Mouse (Mus musculus): ENCODE data around the gene Phospho1. TPM values are rescaled to one million over a fixed set of nuclear protein-coding genes. Genes with fewer than 3 reads are reported as not detected.

Phospho1 gene
- 0.30 TPM in 1 of 2 replicates, not detected in the other for polyA plus RNA-seq (2016; fragmentation: Nextera tagmentation; extraction: Ambion mirVana)

GRCm38 (mm10) chr11:95824071-95824876 is at the start of gene Phospho1:
Gene Phospho1 (plus strand): TSS chr11:95824499.
- Histone ChIP-seq H3K27ac (replicated peaks) (peak within 1 kb of the TSS; percentile 85), H3K36me3 (no peaks in the 10 kb centered on the region), H3K4me1 (peaks cover 22% of the 10 kb centered on the region), H3K4me3 (peak within 1 kb of the TSS; percentile 68), H3K27me3 (ENCODE audit: low read depth, poor library complexity, severe bottlenecking) (peaks cover 81% of the 10 kb centered on the region), H3K9me3 (replicated peaks) (no peaks in the 10 kb centered on the region)
- under 1% methylated on average over 77 of the region's 78 CpGs for WGBS
- DNase-seq (ENCODE audit: low spot score), result peak; percentile 92

- H3K4me1 ChIP-seq, result no peaks in the 10 kb centered on the region
- no peak for DNase-seq (ENCODE audit: low spot score)
- H3K36me3 ChIP-seq, result 0 out of 2 replicates have a peak, but pooled peaks cover 6% of the 10 kb centered on the region
- no peaks in the 10 kb centered on the region for H3K27me3 ChIP-seq (ENCODE audit: low read depth, poor library complexity, severe bottlenecking)
- no peak overlapping the region for H3K4me3 ChIP-seq
- no peak overlapping the region for H3K27ac ChIP-seq (replicated peaks)
- 88% methylated on average over 17 of the region's 17 CpGs for WGBS
- H3K9me3 ChIP-seq (replicated peaks), result no peaks in the 10 kb centered on the region
Observed at GRCm38 (mm10) chr11:95777323-95778297, 46.7 kb upstream of the Phospho1 start.

DNA sequence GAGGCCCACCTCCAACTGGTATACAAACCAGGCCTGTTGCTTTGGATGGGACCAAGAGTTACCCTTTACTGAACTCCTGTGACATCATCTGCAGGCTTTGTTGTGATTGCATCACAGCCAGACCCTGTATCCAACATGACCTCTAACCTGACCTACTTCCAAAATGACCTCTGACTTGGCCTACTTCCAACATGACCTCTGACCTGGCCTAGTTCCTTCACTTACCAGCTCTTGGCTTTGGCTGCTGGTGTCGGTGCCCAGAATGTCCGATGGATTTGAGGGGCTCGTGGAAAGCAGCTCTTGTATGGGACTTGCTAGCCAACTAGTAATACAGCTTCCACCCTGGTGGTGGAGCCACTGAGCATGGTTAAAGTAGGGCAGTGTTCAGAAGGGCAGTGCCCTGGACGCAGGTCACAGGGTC is 45.5 kb upstream of the Phospho1 start:
- Histone ChIP-seq H3K4me3 (no peak overlapping the region), H3K9me3 (replicated peaks) (no peaks in the 10 kb centered on the region), H3K27ac (replicated peaks) (no peak overlapping the region), H3K4me1 (no peaks in the 10 kb centered on the region), H3K36me3 (0 out of 2 replicates have a peak, but pooled peaks cover 6% of the 10 kb centered on the region), H3K27me3 (ENCODE audit: low read depth, poor library complexity, severe bottlenecking) (no peaks in the 10 kb centered on the region)
- 78% methylated on average over 4 of the region's 4 CpGs for WGBS
- no peak for DNase-seq (ENCODE audit: low spot score)

- H3K9me3 ChIP-seq (replicated peaks), result no peaks in the 10 kb centered on the region
- H3K27me3 ChIP-seq (ENCODE audit: low read depth, poor library complexity, severe bottlenecking), result no peaks in the 10 kb centered on the region
- no peak overlapping the region for H3K4me3 ChIP-seq
- H3K27ac ChIP-seq (replicated peaks), result no peak overlapping the region
- 90% methylated on average over 4 of the region's 4 CpGs for WGBS
- no peak for DNase-seq (ENCODE audit: low spot score)
- no peaks in the 10 kb centered on the region for H3K4me1 ChIP-seq
- 0 out of 2 replicates have a peak, but pooled peaks cover 6% of the 10 kb centered on the region for H3K36me3 ChIP-seq
Observed at GRCm38 (mm10) chr11:95779366-95779765, 44.9 kb upstream of the Phospho1 start.

- Histone ChIP-seq H3K36me3 (0 out of 2 replicates have a peak, but pooled peaks cover 6% of the 10 kb centered on the region), H3K27ac (replicated peaks) (no peak overlapping the region), H3K9me3 (replicated peaks) (no peaks in the 10 kb centered on the region), H3K27me3 (ENCODE audit: low read depth, poor library complexity, severe bottlenecking) (no peaks in the 10 kb centered on the region), H3K4me3 (no peak overlapping the region), H3K4me1 (no peaks in the 10 kb centered on the region)
- 91% methylated on average over 8 of the region's 8 CpGs for WGBS
- no peak for DNase-seq (ENCODE audit: low spot score)
Observed at GRCm38 (mm10) chr11:95780480-95780879, 43.8 kb upstream of the Phospho1 start.

GRCm38 (mm10) chr11:95781557-95781956 is 42.7 kb upstream of the Phospho1 start:
- Histone ChIP-seq H3K27me3 (ENCODE audit: low read depth, poor library complexity, severe bottlenecking) (no peaks in the 10 kb centered on the region), H3K36me3 (0 out of 2 replicates have a peak, but pooled peaks cover 2% of the 10 kb centered on the region), H3K27ac (replicated peaks) (no peak overlapping the region), H3K4me1 (no peaks in the 10 kb centered on the region), H3K9me3 (replicated peaks) (no peaks in the 10 kb centered on the region), H3K4me3 (no peak overlapping the region)
- 85% methylated on average over 11 of the region's 11 CpGs for WGBS
- DNase-seq (ENCODE audit: low spot score), result no peak

DNA sequence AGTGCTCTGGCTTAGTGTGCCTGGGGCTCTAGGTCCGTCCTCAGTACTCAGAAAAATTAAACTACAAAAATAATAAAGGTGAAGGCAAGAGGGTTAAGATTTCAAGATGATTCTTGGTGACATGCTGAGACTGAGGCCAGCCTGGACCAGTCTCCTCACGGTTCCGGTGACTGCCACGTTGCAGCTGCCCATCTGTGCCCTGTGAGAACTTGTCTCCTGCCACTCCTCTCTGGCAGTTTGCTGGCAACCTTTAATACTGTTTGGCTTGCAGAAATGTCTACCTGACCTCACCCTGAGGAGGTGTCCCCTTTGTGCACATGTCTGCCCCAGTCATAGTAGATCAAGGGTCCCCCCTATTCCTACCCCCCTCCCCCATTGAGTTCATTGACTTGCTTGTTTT is 40.8 kb upstream of the Phospho1 start:
- WGBS, result 90% methylated on average over 4 of the region's 4 CpGs
- no peak for DNase-seq (ENCODE audit: low spot score)
- Histone ChIP-seq H3K4me1 (no peaks in the 10 kb centered on the region), H3K27me3 (ENCODE audit: low read depth, poor library complexity, severe bottlenecking) (no peaks in the 10 kb centered on the region), H3K4me3 (no peak overlapping the region), H3K27ac (replicated peaks) (no peak overlapping the region), H3K36me3 (no peaks in the 10 kb centered on the region), H3K9me3 (replicated peaks) (no peaks in the 10 kb centered on the region)

DNA sequence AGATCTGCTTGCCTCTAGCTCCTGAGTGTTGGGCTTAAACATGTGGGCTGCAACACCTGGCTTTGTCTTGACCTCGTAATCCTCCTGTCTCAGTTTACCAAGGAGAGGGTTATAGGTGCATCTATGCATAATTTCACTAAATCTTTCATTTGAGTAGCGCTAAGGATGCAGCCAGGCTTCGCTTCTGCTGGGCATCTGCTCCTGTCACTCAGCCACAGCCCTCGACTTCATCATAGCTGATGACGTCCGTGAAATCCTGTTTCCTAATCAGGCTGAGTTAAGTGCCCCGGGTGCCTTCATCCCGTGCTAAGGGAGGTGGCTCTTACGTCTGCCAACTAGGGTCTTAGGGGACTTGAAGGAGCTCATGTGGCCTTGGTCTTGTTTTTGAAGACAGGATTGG is 40.3 kb upstream of the Phospho1 start:
- DNase-seq (ENCODE audit: low spot score), result no peak
- H3K27ac ChIP-seq (replicated peaks), result no peak overlapping the region
- H3K36me3 ChIP-seq, result no peaks in the 10 kb centered on the region
- no peaks in the 10 kb centered on the region for H3K9me3 ChIP-seq (replicated peaks)
- WGBS, result 89% methylated on average over 9 of the region's 9 CpGs
- no peaks in the 10 kb centered on the region for H3K27me3 ChIP-seq (ENCODE audit: low read depth, poor library complexity, severe bottlenecking)
- no peaks in the 10 kb centered on the region for H3K4me1 ChIP-seq
- no peak overlapping the region for H3K4me3 ChIP-seq

DNA sequence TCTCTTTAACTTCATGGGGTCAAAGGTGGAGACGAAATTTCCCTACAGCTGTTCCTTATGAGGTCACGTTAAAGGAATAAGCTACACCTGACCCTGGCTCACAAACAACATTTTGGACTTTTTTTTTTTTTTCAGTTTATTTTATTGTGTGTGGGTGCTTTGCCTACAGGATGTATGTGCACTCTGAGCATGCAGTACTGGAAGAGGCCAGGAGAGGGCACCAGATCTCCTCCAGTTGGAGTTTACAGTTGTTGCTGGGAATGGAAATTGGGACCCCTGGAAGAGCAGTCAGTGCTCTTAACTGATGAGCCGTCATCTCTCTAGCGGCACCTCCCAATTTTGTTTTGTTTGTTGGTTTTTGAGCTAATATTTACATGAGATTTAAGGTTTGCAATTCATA is 38.6 kb upstream of the Phospho1 start:
- 92% methylated on average over 4 of the region's 4 CpGs for WGBS
- DNase-seq (ENCODE audit: low spot score), result no peak

DNA sequence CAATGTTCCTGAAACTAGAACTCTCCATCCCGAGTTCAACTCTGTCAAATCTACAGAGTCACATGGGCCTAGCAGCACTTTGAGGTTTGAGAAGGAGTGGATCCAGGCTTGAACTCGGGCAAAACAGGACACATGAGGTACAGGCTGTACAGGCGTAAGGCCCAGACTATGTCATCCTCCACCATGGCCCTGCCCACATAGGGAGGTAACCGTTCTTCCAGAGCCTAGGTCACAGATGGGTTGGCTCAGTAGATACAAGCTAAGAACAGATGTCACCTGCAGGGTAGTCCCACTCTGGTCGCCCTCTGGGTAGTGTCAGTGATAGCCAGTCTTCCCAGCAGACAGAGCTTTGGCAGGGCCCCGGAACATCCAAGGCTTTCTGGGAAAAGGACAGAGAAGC is 37.8 kb upstream of the Phospho1 start:
- H3K4me3 ChIP-seq, result no peak overlapping the region
- no peak for DNase-seq (ENCODE audit: low spot score)
- no peaks in the 10 kb centered on the region for H3K27me3 ChIP-seq (ENCODE audit: low read depth, poor library complexity, severe bottlenecking)
- H3K27ac ChIP-seq (replicated peaks), result no peak overlapping the region
- H3K9me3 ChIP-seq (replicated peaks), result no peaks in the 10 kb centered on the region
- H3K36me3 ChIP-seq, result no peaks in the 10 kb centered on the region
- 91% methylated on average over 6 of the region's 6 CpGs for WGBS
- no peaks in the 10 kb centered on the region for H3K4me1 ChIP-seq

More for the DNA sequence above, 38.6 kb upstream of the Phospho1 start:
- Histone ChIP-seq H3K9me3 (replicated peaks) (no peaks in the 10 kb centered on the region), H3K27ac (replicated peaks) (no peak overlapping the region), H3K27me3 (ENCODE audit: low read depth, poor library complexity, severe bottlenecking) (no peaks in the 10 kb centered on the region), H3K4me3 (no peak overlapping the region), H3K4me1 (no peaks in the 10 kb centered on the region), H3K36me3 (no peaks in the 10 kb centered on the region)

DNA sequence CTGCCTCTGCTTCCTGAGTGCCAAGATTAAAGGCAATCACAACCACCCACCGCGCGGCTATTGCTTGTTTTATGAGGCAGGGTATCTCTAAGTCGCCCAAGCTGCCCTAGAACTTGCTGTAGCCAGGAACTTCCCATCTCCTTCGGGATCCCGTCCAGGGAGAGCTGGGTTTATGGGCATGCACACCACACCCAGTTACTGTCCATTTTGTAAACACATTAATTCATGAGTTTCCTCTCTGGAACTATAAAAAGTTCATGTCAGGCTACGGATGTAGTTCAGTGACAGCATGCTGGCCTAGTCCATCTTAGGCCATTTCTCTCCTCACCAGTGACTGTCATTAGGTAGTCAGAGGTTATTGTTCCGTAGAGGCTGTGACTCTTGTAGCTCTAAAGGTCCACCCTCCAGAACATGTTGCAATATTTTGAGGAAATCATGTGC is 34.8 kb upstream of the Phospho1 start:
- 87% methylated on average over 8 of the region's 8 CpGs for WGBS
- Histone ChIP-seq H3K27me3 (ENCODE audit: low read depth, poor library complexity, severe bottlenecking) (peaks cover 4% of the 10 kb centered on the region; the same call in 1 of the 2 replicates), H3K9me3 (replicated peaks) (no peaks in the 10 kb centered on the region), H3K4me1 (no peaks in the 10 kb centered on the region), H3K36me3 (no peaks in the 10 kb centered on the region), H3K27ac (replicated peaks) (no peak overlapping the region), H3K4me3 (no peak overlapping the region)
- DNase-seq (ENCODE audit: low spot score), result no peak

DNA sequence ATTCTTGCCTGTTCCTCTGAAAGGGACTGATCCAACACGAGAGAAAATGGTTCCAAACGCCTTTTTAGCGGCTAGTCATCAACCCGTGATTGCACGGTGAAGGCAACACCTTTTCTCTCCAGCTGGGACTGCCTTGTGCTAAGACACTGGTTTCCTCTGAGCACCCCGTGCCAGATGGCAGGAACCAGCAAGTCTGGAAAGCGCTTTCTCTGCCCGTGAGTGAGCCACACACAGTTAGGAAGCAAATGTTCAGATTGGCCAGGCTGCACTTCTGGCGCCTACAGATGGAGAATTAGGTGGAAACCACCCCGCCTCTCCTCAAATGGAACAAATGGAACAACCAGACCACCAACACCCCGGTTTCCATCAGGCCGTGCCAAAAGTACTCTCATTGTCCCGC is 32.5 kb upstream of the Phospho1 start:
- no peak for DNase-seq (ENCODE audit: low spot score)
- H3K9me3 ChIP-seq (replicated peaks), result no peaks in the 10 kb centered on the region
- no peak overlapping the region for H3K27ac ChIP-seq (replicated peaks)
- WGBS, result 88% methylated on average over 13 of the region's 13 CpGs
- H3K27me3 ChIP-seq (ENCODE audit: low read depth, poor library complexity, severe bottlenecking), result peaks cover 24% of the 10 kb centered on the region
- no peaks in the 10 kb centered on the region for H3K36me3 ChIP-seq
- H3K4me1 ChIP-seq, result peaks cover 8% of the 10 kb centered on the region
- no peak overlapping the region for H3K4me3 ChIP-seq

Data from midbrain, embryonic 10.5 days (tissue).